Mouse (Mus musculus): ENCODE data around the gene Popdc2. TPM values are rescaled to one million over a fixed set of nuclear protein-coding genes. Genes with fewer than 3 reads are reported as not detected.

The Popdc2 gene
- total and polyA plus RNA-seq, 2 experiments from 2014 or later: 675 to 982 TPM

GRCm38 (mm10) chr16:38406708-38407107, 44.7 kb downstream of the Popdc2 start:
- no peaks in the 10 kb centered on the region for H3K36me3 ChIP-seq (replicated peaks; ENCODE audit: control insufficient read depth, insufficient read depth, low read length)
- no peak for TF ChIP-seq CTCF (IDR thresholded peaks at IDR 0.05; ENCODE audit: low read depth)
- TF ChIP-seq EP300 (IDR thresholded peaks at IDR 0.05; ENCODE audit: low read depth): no peak
- no peak overlapping the region for H3K4me2 ChIP-seq (ENCODE audit: low read depth, low read length)
- DNase-seq (ENCODE audit: low spot score) (no peak), ATAC-seq (ENCODE audit: insufficient read depth, low read depth) (no peak)
- 63% methylated on average over 6 of the region's 6 CpGs for WGBS
- H3K27ac ChIP-seq (ENCODE audit: low read depth): no peak overlapping the region
- no peak overlapping the region for H3K9ac ChIP-seq (replicated peaks; ENCODE audit: low read depth, low read length)
- H3K9me3 ChIP-seq (replicated peaks; ENCODE audit: control insufficient read depth, low read length): no peaks in the 10 kb centered on the region
- no peaks in the 10 kb centered on the region for H3K27me3 ChIP-seq (ENCODE audit: control insufficient read depth, insufficient read depth, low read length)
- H3K4me3 ChIP-seq (ENCODE audit: low read depth, low read length): no peak overlapping the region
- H3K4me1 ChIP-seq (ENCODE audit: control insufficient read depth, insufficient read depth): no peaks in the 10 kb centered on the region

GRCm38 (mm10) chr16:38407584-38407983, 45.6 kb downstream of the Popdc2 start:
- Histone ChIP-seq H3K4me2 (ENCODE audit: low read depth, low read length) (no peak overlapping the region), H3K27ac (ENCODE audit: low read depth) (no peak overlapping the region), H3K4me1 (ENCODE audit: control insufficient read depth, insufficient read depth) (no peaks in the 10 kb centered on the region), H3K4me3 (ENCODE audit: low read depth, low read length) (no peak overlapping the region), H3K9ac (replicated peaks; ENCODE audit: low read depth, low read length) (no peak overlapping the region), H3K9me3 (replicated peaks; ENCODE audit: control insufficient read depth, low read length) (no peaks in the 10 kb centered on the region), H3K36me3 (replicated peaks; ENCODE audit: control insufficient read depth, insufficient read depth, low read length) (no peaks in the 10 kb centered on the region), H3K27me3 (ENCODE audit: control insufficient read depth, insufficient read depth, low read length) (no peaks in the 10 kb centered on the region)
- ATAC-seq (ENCODE audit: insufficient read depth, low read depth): no peak
- no peak for DNase-seq (ENCODE audit: low spot score)
- TF ChIP-seq CTCF (IDR thresholded peaks at IDR 0.05; ENCODE audit: low read depth) (no peak), EP300 (IDR thresholded peaks at IDR 0.05; ENCODE audit: low read depth) (no peak)
- 42% methylated on average over 5 of the region's 5 CpGs for WGBS

- Histone ChIP-seq H3K36me3 (replicated peaks; ENCODE audit: control insufficient read depth, insufficient read depth, low read length) (no peaks in the 10 kb centered on the region), H3K4me1 (ENCODE audit: control insufficient read depth, insufficient read depth) (no peaks in the 10 kb centered on the region), H3K27me3 (ENCODE audit: control insufficient read depth, insufficient read depth, low read length) (no peaks in the 10 kb centered on the region), H3K9ac (replicated peaks; ENCODE audit: low read depth, low read length) (no peak overlapping the region), H3K27ac (ENCODE audit: low read depth) (no peak overlapping the region), H3K4me3 (ENCODE audit: low read depth, low read length) (no peak overlapping the region), H3K4me2 (ENCODE audit: low read depth, low read length) (no peak overlapping the region), H3K9me3 (replicated peaks; ENCODE audit: control insufficient read depth, low read length) (no peaks in the 10 kb centered on the region)
- ATAC-seq (ENCODE audit: insufficient read depth, low read depth): no peak
- no peak for DNase-seq (ENCODE audit: low spot score)
- no peak for TF ChIP-seq CTCF (IDR thresholded peaks at IDR 0.05; ENCODE audit: low read depth)
- TF ChIP-seq EP300 (IDR thresholded peaks at IDR 0.05; ENCODE audit: low read depth): no peak
- 94% methylated on average over 8 of the region's 8 CpGs for WGBS
Observed at GRCm38 (mm10) chr16:38408416-38408815, 46.4 kb downstream of the Popdc2 start.

- Histone ChIP-seq H3K9me3 (replicated peaks; ENCODE audit: control insufficient read depth, low read length) (no peaks in the 10 kb centered on the region), H3K36me3 (replicated peaks; ENCODE audit: control insufficient read depth, insufficient read depth, low read length) (no peaks in the 10 kb centered on the region), H3K9ac (replicated peaks; ENCODE audit: low read depth, low read length) (no peak overlapping the region), H3K4me2 (ENCODE audit: low read depth, low read length) (no peak overlapping the region), H3K27ac (ENCODE audit: low read depth) (no peak overlapping the region), H3K4me1 (ENCODE audit: control insufficient read depth, insufficient read depth) (no peaks in the 10 kb centered on the region), H3K27me3 (ENCODE audit: control insufficient read depth, insufficient read depth, low read length) (no peaks in the 10 kb centered on the region), H3K4me3 (ENCODE audit: low read depth, low read length) (no peak overlapping the region)
- TF ChIP-seq CTCF (IDR thresholded peaks at IDR 0.05; ENCODE audit: low read depth): no peak
- no peak for TF ChIP-seq EP300 (IDR thresholded peaks at IDR 0.05; ENCODE audit: low read depth)
- DNase-seq (ENCODE audit: low spot score) (no peak), ATAC-seq (ENCODE audit: insufficient read depth, low read depth) (no peak)
- WGBS: 76% methylated on average over 7 of the region's 7 CpGs
Observed at GRCm38 (mm10) chr16:38414953-38415352, 52.9 kb downstream of the Popdc2 start.

- WGBS: 76% methylated on average over 2 of the region's 2 CpGs
- TF ChIP-seq CTCF (IDR thresholded peaks at IDR 0.05; ENCODE audit: low read depth): no peak
- no peak for TF ChIP-seq EP300 (IDR thresholded peaks at IDR 0.05; ENCODE audit: low read depth)
- Histone ChIP-seq H3K27ac (ENCODE audit: low read depth) (no peak overlapping the region), H3K4me3 (ENCODE audit: low read depth, low read length) (no peak overlapping the region), H3K4me2 (ENCODE audit: low read depth, low read length) (no peak overlapping the region), H3K9ac (replicated peaks; ENCODE audit: low read depth, low read length) (no peak overlapping the region), H3K36me3 (replicated peaks; ENCODE audit: control insufficient read depth, insufficient read depth, low read length) (no peaks in the 10 kb centered on the region), H3K4me1 (ENCODE audit: control insufficient read depth, insufficient read depth) (no peaks in the 10 kb centered on the region), H3K27me3 (ENCODE audit: control insufficient read depth, insufficient read depth, low read length) (no peaks in the 10 kb centered on the region), H3K9me3 (replicated peaks; ENCODE audit: control insufficient read depth, low read length) (no peaks in the 10 kb centered on the region)
- ATAC-seq (ENCODE audit: insufficient read depth, low read depth): no peak
- DNase-seq (ENCODE audit: low spot score): no peak
Observed at GRCm38 (mm10) chr16:38425374-38425773, 63.4 kb downstream of the Popdc2 start.

- no peak for TF ChIP-seq CTCF (IDR thresholded peaks at IDR 0.05; ENCODE audit: low read depth)
- no peak for TF ChIP-seq EP300 (IDR thresholded peaks at IDR 0.05; ENCODE audit: low read depth)
- no peak for ATAC-seq (ENCODE audit: insufficient read depth, low read depth)
Observed at GRCm38 (mm10) chr16:38425799-38426198, 63.8 kb downstream of the Popdc2 start.

More at GRCm38 (mm10) chr16:38425799-38426198, 63.8 kb downstream of the Popdc2 start:
- Histone ChIP-seq H3K36me3 (replicated peaks; ENCODE audit: control insufficient read depth, insufficient read depth, low read length) (no peaks in the 10 kb centered on the region), H3K4me2 (ENCODE audit: low read depth, low read length) (no peak overlapping the region), H3K9me3 (replicated peaks; ENCODE audit: control insufficient read depth, low read length) (no peaks in the 10 kb centered on the region), H3K27ac (ENCODE audit: low read depth) (no peak overlapping the region), H3K4me1 (ENCODE audit: control insufficient read depth, insufficient read depth) (peaks cover 1% of the 10 kb centered on the region; the same call in 1 of the 2 replicates), H3K4me3 (ENCODE audit: low read depth, low read length) (no peak overlapping the region), H3K9ac (replicated peaks; ENCODE audit: low read depth, low read length) (no peak overlapping the region), H3K27me3 (ENCODE audit: control insufficient read depth, insufficient read depth, low read length) (no peaks in the 10 kb centered on the region)
- 71% methylated on average over 1 of the region's 1 CpGs for WGBS
- no peak for DNase-seq (ENCODE audit: low spot score)

Other genes starting within 250 kb of the Popdc2 start
- not detected in 2 replicates for gene Nr1i2, start 67.4 kb upstream of the Popdc2 start, total RNA-seq (2014; rRNA removed; ENCODE audit: low replicate concordance)
- not detected in 2 replicates for gene Nr1i2, start 67.4 kb upstream of the Popdc2 start, polyA plus RNA-seq (2015; fragmentation: Nextera tagmentation; extraction: Ambion mirVana)
- not detected in 2 replicates for gene Maats1, start 20.1 kb upstream of the Popdc2 start, total RNA-seq (2014; rRNA removed; ENCODE audit: low replicate concordance)
- gene Maats1, start 20.1 kb upstream of the Popdc2 start, polyA plus RNA-seq (2015; fragmentation: Nextera tagmentation; extraction: Ambion mirVana): 0.10 and 0.15 TPM in 2 replicates
- 84.7 and 177 TPM in 2 replicates for gene Cox17, start 15.2 kb upstream of the Popdc2 start, total RNA-seq (2014; rRNA removed; ENCODE audit: low replicate concordance)
- 579 and 627 TPM in 2 replicates for gene Cox17, start 15.2 kb upstream of the Popdc2 start, polyA plus RNA-seq (2015; fragmentation: Nextera tagmentation; extraction: Ambion mirVana)
- not detected in 2 replicates for gene Gm21987, start 15.2 kb upstream of the Popdc2 start, total RNA-seq (2014; rRNA removed; ENCODE audit: low replicate concordance)
- 5.1 and 6.2 TPM in 2 replicates for gene Gm21987, start 15.2 kb upstream of the Popdc2 start, polyA plus RNA-seq (2015; fragmentation: Nextera tagmentation; extraction: Ambion mirVana)
- 13.4 and 14.5 TPM in 2 replicates for gene Pla1a, start 70.9 kb downstream of the Popdc2 start, total RNA-seq (2014; rRNA removed; ENCODE audit: low replicate concordance)
- gene Pla1a, start 70.9 kb downstream of the Popdc2 start, polyA plus RNA-seq (2015; fragmentation: Nextera tagmentation; extraction: Ambion mirVana): 4.6 and 4.9 TPM in 2 replicates
- 30.9 and 42.6 TPM in 2 replicates for gene Adprh, start 90.5 kb downstream of the Popdc2 start, total RNA-seq (2014; rRNA removed; ENCODE audit: low replicate concordance)
- 69.5 and 72.1 TPM in 2 replicates for gene Adprh, start 90.5 kb downstream of the Popdc2 start, polyA plus RNA-seq (2015; fragmentation: Nextera tagmentation; extraction: Ambion mirVana)
- 0.15 TPM in 1 of 2 replicates, not detected in the other for gene Cd80, start 93.4 kb downstream of the Popdc2 start, total RNA-seq (2014; rRNA removed; ENCODE audit: low replicate concordance)
- gene Cd80, start 93.4 kb downstream of the Popdc2 start, polyA plus RNA-seq (2015; fragmentation: Nextera tagmentation; extraction: Ambion mirVana): 0.22 and 0.34 TPM in 2 replicates
- 46.2 and 90.1 TPM in 2 replicates for gene Timmdc1, start 160.5 kb downstream of the Popdc2 start, total RNA-seq (2014; rRNA removed; ENCODE audit: low replicate concordance)
- 47.4 and 51.0 TPM in 2 replicates for gene Timmdc1, start 160.5 kb downstream of the Popdc2 start, polyA plus RNA-seq (2015; fragmentation: Nextera tagmentation; extraction: Ambion mirVana)
- gene Poglut1, start 188.0 kb downstream of the Popdc2 start, total RNA-seq (2014; rRNA removed; ENCODE audit: low replicate concordance): 17.6 and 20.5 TPM in 2 replicates
- gene Poglut1, start 188.0 kb downstream of the Popdc2 start, polyA plus RNA-seq (2015; fragmentation: Nextera tagmentation; extraction: Ambion mirVana): 13.3 and 13.8 TPM in 2 replicates
- gene Tmem39a, start 196.5 kb downstream of the Popdc2 start, total RNA-seq (2014; rRNA removed; ENCODE audit: low replicate concordance): 11.7 and 28.7 TPM in 2 replicates
- gene Tmem39a, start 196.5 kb downstream of the Popdc2 start, polyA plus RNA-seq (2015; fragmentation: Nextera tagmentation; extraction: Ambion mirVana): 23.3 and 23.8 TPM in 2 replicates

Measured in heart, postnatal 0 days (tissue).